Mouse (Mus musculus) bone marrow macrophage, adult 2 months (primary cell): ENCODE measurements around the gene Olfr117.

ENCODE experiments used
- CTCF ChIP-seq: IDR thresholded peaks from 2 replicates; pipeline ENCODE4 v1.5.1; 2012; ENCODE audit warnings: low read depth, mild to moderate bottlenecking, low read length, moderate library complexity
- POLR2A ChIP-seq: IDR thresholded peaks from 2 replicates; pipeline ENCODE4 v1.6.1; 2012; ENCODE audit warnings: mild to moderate bottlenecking, low read depth, low read length, borderline replicate concordance

DNA sequence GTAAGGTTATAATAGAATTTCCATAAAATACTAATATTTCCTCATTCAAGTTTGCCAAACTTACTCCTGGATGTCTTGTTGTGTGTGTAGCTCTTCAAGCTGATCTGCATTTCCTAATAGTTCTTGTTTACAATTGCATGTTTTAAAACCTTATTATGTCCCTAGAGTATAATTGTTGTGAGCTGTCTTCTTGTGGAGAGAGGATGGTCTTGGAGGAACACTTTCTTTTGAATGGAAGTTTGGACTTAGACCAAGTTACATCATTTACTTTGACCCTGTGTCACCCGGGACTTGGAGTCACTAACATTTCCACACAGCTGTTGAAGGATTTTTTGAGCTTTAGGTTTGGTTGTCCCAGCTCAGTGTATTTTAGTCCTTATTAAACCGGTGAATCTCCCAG, 36.6 kb downstream of the Olfr117 start, which contains the start of the genes Olfr115 and Olfr116:
- TF ChIP-seq CTCF (no peak), POLR2A (no peak)
